ENCODE assay signal across 11 mouse cellular contexts in the genomic region with DNA sequence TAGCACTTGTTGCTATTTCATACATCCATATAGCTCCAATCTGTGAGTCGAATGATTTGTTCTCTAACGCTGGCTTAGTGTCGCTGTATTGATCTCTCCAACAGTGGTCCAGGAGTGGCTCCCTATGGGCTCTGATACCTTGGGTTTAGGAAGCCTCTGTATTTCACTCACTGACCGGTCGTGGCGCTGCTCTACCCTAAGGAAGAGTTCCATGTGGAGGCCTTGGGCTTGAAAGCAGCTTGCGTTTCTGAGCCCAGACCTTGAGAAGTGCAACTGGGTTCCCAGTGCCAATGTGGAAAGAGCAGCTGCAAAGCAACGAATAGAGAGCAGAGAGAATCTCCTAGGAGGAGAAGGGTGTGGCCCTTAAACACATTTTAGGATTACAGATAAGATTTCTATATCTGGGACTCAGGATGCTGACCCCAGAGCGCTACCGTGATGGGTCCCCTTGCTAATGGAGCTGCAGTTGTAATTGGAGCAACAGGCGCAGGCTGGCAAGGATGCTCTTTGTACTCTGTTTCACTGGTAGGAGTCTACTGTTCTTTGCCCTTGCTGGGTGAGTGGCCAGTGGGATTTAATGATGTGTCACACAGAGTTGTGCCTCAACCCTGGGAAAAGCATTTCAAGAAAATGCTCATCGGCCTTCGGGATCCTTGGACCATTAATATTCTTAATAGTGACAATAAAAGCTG.
DNase-seq lines count a peak whose midpoint lies in the region; ATAC-seq and TF ChIP-seq lines count a peak whose summit lies in the region.
"Had no signal": no experiment of that assay in that cellular context is flagged by ENCODE, and none has a peak within 500 bp of the region (broad histone marks: within the 10 kb centered on the region; RNA-seq: fewer than 3 reads in every experiment).

No protein-coding gene starts in this region.

- no peak for ATAC-seq in midbrain, postnatal 0 days (ENCODE audit: low FRiP score)
- ATAC-seq in intestine, embryonic 16.5 days: peak; percentile 83
- ATAC-seq in neural tube, embryonic 15.5 days (ENCODE audit: low FRiP score): no peak; the same call in 1 of the 2 replicates
- no peak for ATAC-seq in megakaryocyte-erythroid progenitor cell, adult 5-6 weeks (replicated peaks; ENCODE audit: low FRiP score, low TSS enrichment, poor library complexity, severe bottlenecking)
- ATAC-seq: activated CD4-positive, CD25-positive, alpha-beta regulatory T cell, adult 4 months; midbrain, embryonic 16.5 days had no signal

- no peaks in the 10 kb centered on the region for H3K27me3 ChIP-seq in heart, embryonic 10.5 days (ENCODE audit: insufficient read depth, poor library complexity, severe bottlenecking)
- no peaks in the 10 kb centered on the region for H3K27me3 ChIP-seq in midbrain, embryonic 10.5 days (ENCODE audit: low read depth, poor library complexity, severe bottlenecking)
- no peaks in the 10 kb centered on the region for H3K27me3 ChIP-seq in midbrain, postnatal 0 days (ENCODE audit: insufficient read depth, low read length)
- no peaks in the 10 kb centered on the region for H3K27me3 ChIP-seq in intestine, embryonic 16.5 days (replicated peaks; ENCODE audit: control insufficient read depth, insufficient read depth, low read length)
- no peaks in the 10 kb centered on the region for H3K27me3 ChIP-seq in neural tube, embryonic 15.5 days (replicated peaks)

- no peak for DNase-seq in heart, embryonic 10.5 days (ENCODE audit: low spot score)
- DNase-seq in heart, postnatal 14 days: no peak
- no peak for DNase-seq in midbrain, embryonic 10.5 days (ENCODE audit: low spot score)
- no peak for DNase-seq in midbrain, postnatal 0 days (ENCODE audit: low spot score)
- no peak for DNase-seq in frontal cortex, postnatal 14 days (ENCODE audit: low spot score in 2 of 2)

- H3K4me1 ChIP-seq in heart, embryonic 10.5 days: peaks cover 28% of the 10 kb centered on the region
- H3K4me1 ChIP-seq in midbrain, embryonic 10.5 days: peaks cover 11% of the 10 kb centered on the region
- no peaks in the 10 kb centered on the region for H3K4me1 ChIP-seq in midbrain, postnatal 0 days (ENCODE audit: insufficient read depth, low read length)
- H3K4me1 ChIP-seq in intestine, embryonic 16.5 days (ENCODE audit: control insufficient read depth, insufficient read depth, low read length): peaks cover 27% of the 10 kb centered on the region
- peaks cover 22% of the 10 kb centered on the region for H3K4me1 ChIP-seq in neural tube, embryonic 15.5 days

- WGBS in heart, embryonic 10.5 days: 70% methylated on average over 13 of the region's 13 CpGs
- 83% methylated on average over 13 of the region's 13 CpGs for WGBS in midbrain, embryonic 10.5 days
- 86% methylated on average over 13 of the region's 13 CpGs for WGBS in midbrain, postnatal 0 days
- 60% methylated on average over 13 of the region's 13 CpGs for WGBS in intestine, embryonic 16.5 days
- WGBS in neural tube, embryonic 15.5 days: 79% methylated on average over 13 of the region's 13 CpGs

- H3K36me3 ChIP-seq in heart, embryonic 10.5 days: no peaks in the 10 kb centered on the region
- no peaks in the 10 kb centered on the region for H3K36me3 ChIP-seq in midbrain, embryonic 10.5 days
- H3K36me3 ChIP-seq in midbrain, postnatal 0 days (ENCODE audit: insufficient read depth, low read length): no peaks in the 10 kb centered on the region
- H3K36me3 ChIP-seq in intestine, embryonic 16.5 days (ENCODE audit: control insufficient read depth, insufficient read depth, low read length): no peaks in the 10 kb centered on the region
- no peaks in the 10 kb centered on the region for H3K36me3 ChIP-seq in neural tube, embryonic 15.5 days

- peak overlapping the region; percentile 81 for H3K27ac ChIP-seq in heart, embryonic 10.5 days
- H3K27ac ChIP-seq in midbrain, embryonic 10.5 days (replicated peaks): 0 out of 2 replicates have a peak overlapping the region, but pooled peaks have one; percentile 9
- H3K27ac ChIP-seq in midbrain, postnatal 0 days (ENCODE audit: low read depth, low read length): no peak overlapping the region
- peak overlapping the region; percentile 91 for H3K27ac ChIP-seq in intestine, embryonic 16.5 days (ENCODE audit: low read length)
- H3K27ac ChIP-seq in neural tube, embryonic 15.5 days (replicated peaks): 0 out of 2 replicates have a peak overlapping the region, but pooled peaks have one; percentile 18
- H3K27ac ChIP-seq: left cerebral cortex, adult 2 months had no signal

- H3K9ac ChIP-seq in midbrain, postnatal 0 days (replicated peaks; ENCODE audit: low read length, poor library complexity, severe bottlenecking): no peak overlapping the region
- H3K9ac ChIP-seq in intestine, embryonic 16.5 days (ENCODE audit: low read depth, low read length): peak overlapping the region; percentile 45; the same call in 1 of the 2 replicates
- H3K9ac ChIP-seq in neural tube, embryonic 15.5 days (replicated peaks): no peak overlapping the region

- intact Hi-C loops in heart, postnatal 14 days (cut with DNase I): loop anchor here (5.0 kb wide), 1 partner anchor 157 kb away; no protein-coding TSS in a partner anchor

- H3K4me2 ChIP-seq in midbrain, postnatal 0 days (ENCODE audit: low read depth, low read length, poor library complexity, severe bottlenecking): no peak overlapping the region
- H3K4me2 ChIP-seq in intestine, embryonic 16.5 days (ENCODE audit: low read depth, low read length): no peak overlapping the region
- no peak overlapping the region for H3K4me2 ChIP-seq in neural tube, embryonic 15.5 days

- no peaks in the 10 kb centered on the region for H3K9me3 ChIP-seq in heart, embryonic 10.5 days
- H3K9me3 ChIP-seq in midbrain, embryonic 10.5 days (replicated peaks): no peaks in the 10 kb centered on the region
- no peaks in the 10 kb centered on the region for H3K9me3 ChIP-seq in midbrain, postnatal 0 days (ENCODE audit: low read length)
- no peaks in the 10 kb centered on the region for H3K9me3 ChIP-seq in intestine, embryonic 16.5 days (ENCODE audit: control insufficient read depth, low read length)
- no peaks in the 10 kb centered on the region for H3K9me3 ChIP-seq in neural tube, embryonic 15.5 days (replicated peaks)

- no peak for TF ChIP-seq CTCF in midbrain, postnatal 0 days (IDR thresholded peaks at IDR 0.05)

- no peak overlapping the region for H3K4me3 ChIP-seq in heart, embryonic 10.5 days
- no peak overlapping the region for H3K4me3 ChIP-seq in midbrain, embryonic 10.5 days
- H3K4me3 ChIP-seq in midbrain, postnatal 0 days (ENCODE audit: low read depth, low read length): no peak overlapping the region
- no peak overlapping the region for H3K4me3 ChIP-seq in intestine, embryonic 16.5 days (ENCODE audit: low read length)
- H3K4me3 ChIP-seq in neural tube, embryonic 15.5 days (replicated peaks): no peak overlapping the region
- H3K4me3 ChIP-seq: left cerebral cortex, adult 2 months had no signal
